Mouse (Mus musculus) lung, embryonic 16.5 days (tissue): ENCODE measurements at regions not wholly inside any gene's neighbourhood (a gene's known extent, or its start where the extent isn't known, plus 50 kb on each side); places are given as distances from the start of the nearest gene placed in this dataset.

Source experiments
- ATAC-seq: fragments of 200-750 bp; cut with Nextera tagmentation; 2 replicates; pipeline ENCODE4 v1.8.0; 2017; ENCODE audit warnings: low read depth, mild to moderate bottlenecking, moderate library complexity
- H3K27ac ChIP-seq: fragments of 300-500 bp; sonication (generic); 2 replicates; pipeline ENCODE4 v1.5.1; 2014; ENCODE audit warnings: mild to moderate bottlenecking, control low read depth, low read length
- H3K27me3 ChIP-seq: fragments of 300-500 bp; sonication (generic); 2 replicates; pipeline ENCODE4 v1.6.1; 2014; ENCODE audit warnings: low read depth, low read length, mixed read lengths; ENCODE audit not compliant: control insufficient read depth, insufficient read depth
- H3K36me3 ChIP-seq: fragments of 300-500 bp; sonication (generic); 2 replicates; pipeline ENCODE4 v1.6.1; 2014; ENCODE audit warnings: low read length; ENCODE audit not compliant: control insufficient read depth, insufficient read depth
- H3K4me1 ChIP-seq: fragments of 300-500 bp; sonication (generic); replicated peaks from 2 replicates; pipeline ENCODE4 v1.6.1; 2014; ENCODE audit warnings: low read length, mixed read lengths; ENCODE audit not compliant: control insufficient read depth, insufficient read depth
- H3K4me2 ChIP-seq: fragments of 300-500 bp; sonication (generic); 2 replicates; pipeline ENCODE4 v1.6.1; 2014; ENCODE audit warnings: low read depth, low read length, control low read depth
- H3K4me3 ChIP-seq: fragments of 300-500 bp; sonication (generic); 2 replicates; pipeline ENCODE4 v1.5.1; 2014; ENCODE audit warnings: mild to moderate bottlenecking, low read length, control low read depth
- H3K9ac ChIP-seq: fragments of 300-500 bp; sonication (generic); 2 replicates; pipeline ENCODE4 v1.6.1; 2014; ENCODE audit warnings: low read length, control low read depth
- H3K9me3 ChIP-seq: fragments of 300-500 bp; sonication (generic); 2 replicates; pipeline ENCODE4 v1.6.1; 2016; ENCODE audit warnings: low read length; ENCODE audit not compliant: control insufficient read depth
- WGBS: fragments of 180-500 bp; shearing (Covaris S2); extraction: QIAGEN DNeasy Blood & Tissue Kit; methylation state at CpG from one replicate; pipeline ENCODE4 v1.1.7; 2014; 5-methylcytosine and 5-hydroxymethylcytosine counted together

GRCm38 (mm10) chr2:166408009-166408408 lies 252.5 kb upstream of the Sulf2 start:
- Histone ChIP-seq H3K27me3 (peaks cover 8% of the 10 kb centered on the region; the same call in 1 of the 2 replicates), H3K4me2 (no peak overlapping the region), H3K27ac (no peak overlapping the region), H3K4me3 (no peak overlapping the region), H3K36me3 (no peaks in the 10 kb centered on the region), H3K9me3 (no peaks in the 10 kb centered on the region), H3K9ac (no peak overlapping the region), H3K4me1 (no peaks in the 10 kb centered on the region)
- ATAC-seq = no peak
- WGBS = 78% methylated on average over 16 of the region's 16 CpGs

DNA sequence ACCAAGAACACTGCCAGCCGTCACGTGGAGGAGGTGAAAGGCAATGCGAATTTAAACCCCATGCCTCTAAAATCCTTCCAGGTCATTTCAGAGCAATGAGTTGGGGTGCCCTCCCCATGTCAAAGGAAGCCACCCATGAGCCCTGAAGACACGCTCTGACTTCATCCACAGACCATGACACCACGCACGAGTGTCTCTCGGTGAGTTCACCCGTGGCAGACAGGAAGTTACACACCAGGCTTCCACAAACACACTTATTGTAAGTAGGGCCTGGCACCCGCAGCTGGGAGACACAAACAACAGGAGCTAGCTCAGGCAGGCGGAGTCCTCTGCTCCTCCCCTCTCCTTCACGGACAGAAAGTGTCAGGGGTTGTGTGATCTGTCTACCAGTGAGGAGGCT lies 251.4 kb upstream of the Sulf2 start:
- WGBS = 66% methylated on average over 11 of the region's 11 CpGs
- H3K36me3 ChIP-seq = no peaks in the 10 kb centered on the region
- no peak for ATAC-seq
- no peak overlapping the region for H3K27ac ChIP-seq
- H3K4me2 ChIP-seq = no peak overlapping the region
- H3K9ac ChIP-seq = no peak overlapping the region
- H3K4me3 ChIP-seq = no peak overlapping the region
- peaks cover 4% of the 10 kb centered on the region; the same call in 1 of the 2 replicates for H3K27me3 ChIP-seq
- no peaks in the 10 kb centered on the region for H3K9me3 ChIP-seq
- H3K4me1 ChIP-seq = no peaks in the 10 kb centered on the region

- ATAC-seq = no peak
- Histone ChIP-seq H3K27ac (no peak overlapping the region), H3K4me2 (no peak overlapping the region), H3K9ac (no peak overlapping the region), H3K4me1 (peaks cover 7% of the 10 kb centered on the region; the same call in 1 of the 2 replicates), H3K9me3 (no peaks in the 10 kb centered on the region), H3K36me3 (no peaks in the 10 kb centered on the region), H3K27me3 (peaks cover 4% of the 10 kb centered on the region; the same call in 1 of the 2 replicates), H3K4me3 (no peak overlapping the region)
- WGBS = 52% methylated on average over 10 of the region's 10 CpGs
Measured at GRCm38 (mm10) chr2:166403319-166403718, 247.9 kb upstream of the Sulf2 start.

DNA sequence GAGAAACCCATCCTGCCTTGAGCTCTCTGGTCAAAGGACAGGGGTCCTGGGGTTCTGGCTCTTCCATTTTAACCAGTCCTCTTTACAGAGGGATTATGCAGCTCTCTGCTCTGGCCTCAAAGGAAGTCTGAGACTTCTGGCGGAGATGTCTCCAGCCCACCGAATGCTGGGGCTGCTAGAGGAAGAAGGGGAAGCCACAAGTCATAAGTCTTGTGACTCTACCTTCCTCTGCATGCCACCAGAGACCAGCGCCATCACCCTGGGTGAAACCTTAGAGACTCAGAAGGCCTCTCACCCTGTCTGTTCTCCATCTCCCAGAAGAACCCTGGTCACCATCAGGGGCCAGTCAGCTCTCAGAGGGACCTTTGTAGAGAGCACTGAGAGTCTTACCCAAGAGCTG lies 246.4 kb upstream of the Sulf2 start:
- Histone ChIP-seq H3K27ac (no peak overlapping the region), H3K36me3 (no peaks in the 10 kb centered on the region), H3K4me2 (no peak overlapping the region), H3K9me3 (no peaks in the 10 kb centered on the region), H3K4me1 (peaks cover 7% of the 10 kb centered on the region; the same call in 1 of the 2 replicates), H3K4me3 (no peak overlapping the region), H3K9ac (no peak overlapping the region), H3K27me3 (peaks cover 4% of the 10 kb centered on the region; the same call in 1 of the 2 replicates)
- 79% methylated on average over 3 of the region's 3 CpGs for WGBS
- no peak for ATAC-seq

DNA sequence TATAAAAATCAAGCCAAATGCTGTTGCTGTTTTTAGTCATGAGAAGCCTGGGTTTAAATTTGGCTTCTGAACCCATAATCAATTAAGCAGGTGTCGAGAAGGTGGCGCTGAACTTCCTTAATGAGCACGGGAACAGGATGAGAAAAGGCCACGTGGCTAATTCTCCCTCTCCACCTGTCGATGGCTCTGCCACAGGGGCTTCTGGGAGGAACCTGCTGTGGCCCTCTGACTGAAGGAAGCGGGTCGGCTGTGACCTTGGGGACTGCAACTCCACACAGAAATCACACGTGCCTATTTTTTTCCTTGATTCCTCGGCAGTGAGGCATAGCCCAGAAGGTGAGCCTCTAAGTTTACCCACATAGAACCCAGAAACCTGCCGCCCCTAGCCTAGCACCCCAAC lies 244.8 kb upstream of the Sulf2 start:
- Histone ChIP-seq H3K27ac (no peak overlapping the region), H3K4me1 (peaks cover 7% of the 10 kb centered on the region; the same call in 1 of the 2 replicates), H3K4me3 (no peak overlapping the region), H3K36me3 (no peaks in the 10 kb centered on the region), H3K9ac (no peak overlapping the region), H3K27me3 (no peaks in the 10 kb centered on the region), H3K4me2 (no peak overlapping the region), H3K9me3 (no peaks in the 10 kb centered on the region)
- 57% methylated on average over 10 of the region's 10 CpGs for WGBS
- ATAC-seq = no peak

- peak; percentile 61 for ATAC-seq
- H3K9me3 ChIP-seq = no peaks in the 10 kb centered on the region
- H3K4me2 ChIP-seq = no peak overlapping the region
- no peak overlapping the region for H3K27ac ChIP-seq
- WGBS = 14% methylated on average over 6 of the region's 6 CpGs
- peaks cover 7% of the 10 kb centered on the region; the same call in 1 of the 2 replicates for H3K4me1 ChIP-seq
- H3K4me3 ChIP-seq = no peak overlapping the region
- H3K36me3 ChIP-seq = no peaks in the 10 kb centered on the region
- H3K27me3 ChIP-seq = no peaks in the 10 kb centered on the region
- H3K9ac ChIP-seq = no peak overlapping the region
Measured at GRCm38 (mm10) chr2:166399140-166399830, 243.8 kb upstream of the Sulf2 start.

- Histone ChIP-seq H3K27ac (no peak overlapping the region), H3K4me2 (no peak overlapping the region), H3K4me1 (peaks cover 7% of the 10 kb centered on the region; the same call in 1 of the 2 replicates), H3K27me3 (no peaks in the 10 kb centered on the region), H3K4me3 (no peak overlapping the region), H3K9me3 (no peaks in the 10 kb centered on the region), H3K9ac (no peak overlapping the region), H3K36me3 (no peaks in the 10 kb centered on the region)
- peak; percentile 11; the same call in 1 of the 2 replicates for ATAC-seq
- WGBS = 44% methylated on average over 5 of the region's 5 CpGs
Measured at GRCm38 (mm10) chr2:166398774-166399139, 243.3 kb upstream of the Sulf2 start.

- no peak for ATAC-seq
- Histone ChIP-seq H3K9me3 (no peaks in the 10 kb centered on the region), H3K36me3 (no peaks in the 10 kb centered on the region), H3K4me1 (peaks cover 7% of the 10 kb centered on the region; the same call in 1 of the 2 replicates), H3K27ac (no peak overlapping the region), H3K27me3 (no peaks in the 10 kb centered on the region), H3K9ac (no peak overlapping the region), H3K4me2 (no peak overlapping the region), H3K4me3 (no peak overlapping the region)
- 84% methylated on average over 10 of the region's 10 CpGs for WGBS
Measured at GRCm38 (mm10) chr2:166398156-166398555, 242.7 kb upstream of the Sulf2 start.

DNA sequence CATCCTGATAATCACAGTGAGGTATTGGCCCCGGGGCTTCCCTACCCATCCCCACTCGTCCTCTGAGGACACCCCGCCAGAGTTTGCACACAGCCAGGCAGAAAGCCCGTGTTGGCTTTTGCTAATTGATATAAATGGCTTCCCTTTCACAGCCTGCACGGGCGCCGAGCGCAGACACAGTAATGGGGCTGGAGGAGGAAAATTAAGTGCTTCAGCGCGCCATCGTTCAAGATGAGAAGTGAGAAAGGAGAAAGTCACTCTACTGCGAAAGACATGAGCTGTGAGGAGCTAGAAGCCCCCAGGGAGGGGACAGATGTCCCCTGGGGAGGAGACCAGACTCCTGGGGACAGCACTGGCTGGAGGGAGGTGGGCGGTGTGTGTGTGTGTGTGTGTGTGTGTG lies 239.2 kb upstream of the Sulf2 start:
- Histone ChIP-seq H3K9me3 (no peaks in the 10 kb centered on the region), H3K4me3 (no peak overlapping the region), H3K9ac (no peak overlapping the region), H3K27ac (no peak overlapping the region), H3K4me1 (peaks cover 5% of the 10 kb centered on the region; the same call in 1 of the 2 replicates), H3K36me3 (no peaks in the 10 kb centered on the region), H3K27me3 (no peaks in the 10 kb centered on the region), H3K4me2 (no peak overlapping the region)
- ATAC-seq = no peak
- 36% methylated on average over 13 of the region's 13 CpGs for WGBS
